Mouse (Mus musculus) cerebellum, adult (tissue): Measurements from ENCODE around the gene Cuta.
A peak's percentile ranks its signal among the peaks of the same experiment; 100 is the strongest.
"Not testable (repeated sequence)": the region's sequence is repeated elsewhere in the genome, so short reads cannot be mapped to it uniquely, and the experiment has no call there.

Experiments
- ATAC-seq: cut with Nextera tagmentation; 2 replicates; pipeline ENCODE4 v1.9.2; 2017; ENCODE audit warnings: mild to moderate bottlenecking, moderate library complexity, mixed read lengths; ENCODE audit not compliant: insufficient number of reproducible peaks, low FRiP score, low TSS enrichment

The Cuta gene

GRCm38 (mm10) chr17:26937883-26938695 is 1.3 kb downstream of the Cuta start:
- ATAC-seq = no peak

- ATAC-seq = no peak
Measured at GRCm38 (mm10) chr17:26936921-26937695, 2.3 kb downstream of the Cuta start.

DNA sequence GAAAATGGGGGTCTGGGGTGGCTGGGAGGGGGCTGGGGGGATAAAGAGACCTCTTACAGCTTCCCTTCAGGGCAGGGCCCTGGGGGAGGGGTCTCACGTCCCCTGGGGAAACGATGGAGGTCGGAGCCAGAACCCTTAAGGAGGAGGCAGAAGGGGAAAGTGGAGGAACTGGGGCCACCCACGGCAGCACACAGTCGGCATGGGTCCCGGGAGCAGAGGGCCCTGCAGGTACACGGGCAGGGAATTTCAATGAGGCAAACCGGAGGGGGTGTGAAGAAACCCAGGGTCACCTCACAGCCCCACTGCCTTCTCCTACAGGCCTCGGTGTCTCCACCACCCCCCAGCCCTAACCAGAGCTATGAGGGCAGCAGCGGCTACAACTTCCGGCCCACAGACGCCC is 2.9 kb downstream of the Cuta start:
- ATAC-seq = no peak

- ATAC-seq = no peak
Measured at GRCm38 (mm10) chr17:26935027-26935426, 4.3 kb downstream of the Cuta start.

DNA sequence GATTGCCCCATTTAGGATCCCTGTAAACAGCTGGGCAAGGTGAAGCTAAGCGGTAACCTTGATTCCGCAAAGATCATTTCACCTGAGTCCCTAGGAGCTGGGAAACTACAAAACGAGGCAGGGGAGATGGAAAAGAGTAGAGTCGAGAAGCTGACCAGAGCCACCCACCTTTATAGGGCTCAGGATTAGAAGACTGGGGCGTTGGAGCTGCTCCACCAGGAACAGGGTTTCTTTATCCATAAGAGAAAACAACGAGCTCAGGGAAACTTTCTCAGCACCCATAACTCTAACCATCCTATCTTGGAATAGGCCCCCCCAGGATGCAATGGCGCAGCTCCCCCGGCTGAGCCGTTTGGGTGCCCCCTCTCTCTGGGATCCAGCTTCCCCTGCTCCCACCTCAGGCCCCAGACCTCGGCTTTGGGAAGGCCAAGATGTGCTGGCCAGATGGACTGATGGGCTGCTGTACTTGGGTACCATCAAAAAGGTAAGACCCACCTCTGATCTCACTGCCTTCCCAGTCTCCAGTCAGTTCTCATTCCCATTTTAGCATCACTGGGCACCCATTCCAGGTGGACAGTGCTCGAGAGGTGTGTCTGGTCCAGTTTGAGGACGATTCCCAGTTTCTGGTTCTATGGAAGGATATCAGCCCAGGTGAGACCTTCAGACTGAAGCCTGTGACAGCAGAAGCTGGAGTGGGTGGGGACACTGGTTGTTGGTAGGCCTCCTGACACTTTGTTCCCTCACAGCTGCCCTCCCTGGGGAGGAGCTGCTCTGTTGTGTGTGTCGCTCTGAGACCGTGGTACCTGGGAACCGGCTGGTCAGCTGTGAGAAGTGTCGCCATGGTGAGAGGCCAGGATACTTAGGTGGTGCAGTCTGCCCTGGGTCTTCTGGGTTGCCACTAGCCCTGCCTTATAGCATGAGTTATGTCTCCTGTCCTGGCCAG is 5.2 kb downstream of the Cuta start:
- ATAC-seq = no peak

GRCm38 (mm10) chr17:26933419-26933818 is 6.0 kb downstream of the Cuta start:
- no peak; the same call in 1 of the 2 replicates for ATAC-seq

GRCm38 (mm10) chr17:26932839-26933398 is 6.5 kb downstream of the Cuta start, which contains the start of gene Phf1:
TSS of gene Phf1 (plus strand) at chr17:26933052.
- peak; percentile 60; the same call in 1 of the 2 replicates for ATAC-seq

- not testable (repeated sequence) for ATAC-seq
Measured at GRCm38 (mm10) chr17:26931795-26932194, 7.6 kb downstream of the Cuta start.

- not testable (repeated sequence) for ATAC-seq
Measured at GRCm38 (mm10) chr17:26925414-26925813, 14.0 kb downstream of the Cuta start.

- not testable (repeated sequence) for ATAC-seq
Measured at GRCm38 (mm10) chr17:26922368-26922767, 17.0 kb downstream of the Cuta start.

GRCm38 (mm10) chr17:26919516-26919915 is 19.9 kb downstream of the Cuta start:
- ATAC-seq = not testable (repeated sequence)

DNA sequence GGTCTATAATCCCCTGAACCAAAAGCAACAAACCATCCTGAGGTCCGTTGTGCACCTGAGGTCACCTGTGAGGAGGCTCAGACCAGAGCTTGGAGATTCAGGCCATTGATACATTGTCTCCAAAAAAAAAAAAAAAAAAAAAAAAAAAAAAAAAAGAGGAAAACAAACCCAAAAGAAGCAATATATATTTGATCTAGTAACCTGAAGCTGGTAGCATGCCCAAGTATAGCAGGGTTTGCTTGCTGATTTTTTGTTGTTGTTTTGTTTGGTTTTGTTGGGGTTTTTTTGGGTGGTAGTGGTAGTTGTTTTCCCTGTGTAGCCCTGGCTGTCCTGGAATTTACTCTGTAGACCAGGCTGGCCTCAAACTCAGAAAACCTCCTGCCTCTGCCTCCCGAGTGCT is 21.0 kb downstream of the Cuta start:
- ATAC-seq = no peak

DNA sequence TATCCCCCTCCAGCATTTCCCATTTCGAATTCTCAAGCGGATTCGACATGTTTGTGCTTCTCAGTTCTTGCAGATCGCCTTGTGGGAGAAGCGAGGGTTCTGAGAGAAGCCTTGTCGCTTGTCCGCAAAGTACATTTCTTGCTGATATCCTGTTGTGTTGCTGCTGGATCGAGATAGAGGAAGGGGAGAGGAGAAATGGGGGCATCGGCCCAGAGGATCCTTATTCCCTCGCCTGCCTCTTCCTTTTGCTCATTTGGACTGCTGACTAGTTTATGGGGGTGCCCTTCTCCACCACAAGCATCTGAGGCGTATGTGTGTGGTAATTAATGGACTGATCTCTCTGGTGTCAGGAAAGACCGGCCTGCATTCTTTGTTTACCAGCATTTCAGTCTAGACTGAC is 21.8 kb downstream of the Cuta start:
- ATAC-seq = not testable (repeated sequence)

DNA sequence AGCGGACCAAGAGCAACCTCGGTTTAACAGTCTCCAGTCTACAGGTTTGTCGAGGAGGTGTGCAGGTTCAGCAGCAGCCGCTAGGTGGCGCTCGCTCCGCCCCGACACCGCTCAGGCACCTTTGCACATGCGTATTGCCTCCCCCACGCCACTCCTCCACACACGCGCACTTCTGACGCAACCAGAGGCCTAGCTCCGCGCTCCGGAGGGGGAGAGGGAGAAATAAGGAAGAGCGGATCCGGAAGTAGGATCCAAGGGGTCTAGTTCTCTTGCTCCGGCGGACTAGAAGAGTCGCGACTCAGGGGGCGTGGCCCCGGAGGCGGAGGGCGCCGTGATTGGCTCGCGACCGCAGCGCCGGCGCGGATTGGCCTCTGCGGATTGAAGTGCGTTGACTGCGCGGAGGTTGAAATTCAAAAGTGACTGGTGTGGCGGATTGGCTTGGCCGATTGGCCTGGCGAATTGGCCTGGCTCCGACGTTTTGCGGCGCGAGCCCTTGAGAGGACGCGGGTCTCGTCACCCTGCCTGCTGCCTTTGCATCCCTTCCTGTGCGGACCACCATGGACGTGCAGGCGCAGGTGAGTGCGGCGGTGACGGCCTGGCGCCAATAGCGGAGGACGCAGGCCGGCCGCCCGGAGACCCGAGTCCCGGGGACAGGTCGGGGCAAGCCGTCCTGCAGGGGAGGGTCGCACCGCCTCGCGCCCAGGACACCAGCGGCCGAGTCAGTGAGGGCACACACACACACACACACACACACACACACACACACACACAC is 22.5 kb downstream of the Cuta start, which contains the start of gene Kifc5b:
Kifc5b (plus strand) TSS at position 381 of the 772 bp plus-strand sequence.
- ATAC-seq = peak; percentile 98

- no peak for ATAC-seq
Measured at GRCm38 (mm10) chr17:26915248-26915647, 24.1 kb downstream of the Cuta start.

DNA sequence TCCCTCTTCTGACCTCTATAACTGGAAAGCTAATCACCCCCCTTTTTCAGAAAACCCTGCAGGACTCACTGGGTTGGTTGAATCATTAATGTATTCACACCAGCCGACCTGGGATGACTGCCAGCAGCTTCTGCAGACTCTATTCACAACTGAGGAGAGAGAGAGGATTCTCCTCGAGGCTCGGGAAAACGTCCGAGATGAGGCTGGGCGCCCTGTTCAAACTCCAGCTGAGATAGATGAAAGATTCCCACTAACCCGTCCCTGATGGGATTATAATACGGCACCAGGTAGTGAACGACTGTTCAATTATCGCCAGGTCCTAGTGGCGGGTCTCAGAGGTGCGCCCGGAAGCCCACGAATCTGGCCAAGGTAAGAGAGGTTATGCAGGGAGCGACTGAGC is 31.9 kb downstream of the Cuta start:
- ATAC-seq = not testable (repeated sequence)

GRCm38 (mm10) chr17:26904320-26904719 is 35.0 kb downstream of the Cuta start:
- no peak for ATAC-seq

DNA sequence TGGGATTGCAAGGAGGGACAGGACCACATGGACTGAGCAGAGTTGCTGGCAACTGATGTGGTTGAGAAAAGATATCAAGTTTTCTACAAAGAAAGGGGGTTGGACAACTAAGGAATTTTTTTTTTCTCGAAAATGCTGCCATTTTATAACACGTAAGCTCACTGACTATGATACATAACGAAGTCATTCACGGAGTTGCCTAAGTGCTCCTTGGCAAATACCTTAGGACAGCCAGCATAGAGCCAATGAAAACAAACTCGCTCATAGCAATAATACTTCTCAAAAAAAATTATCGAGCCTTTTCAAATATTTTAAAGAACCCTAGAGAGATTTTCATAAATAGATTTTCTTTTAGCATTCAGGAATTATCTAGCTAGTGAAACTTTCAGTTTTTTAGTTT is 38.5 kb downstream of the Cuta start:
- ATAC-seq = no peak

- peak; percentile 31; the same call in 1 of the 2 replicates for ATAC-seq
Measured at GRCm38 (mm10) chr17:26895578-26895977, 43.8 kb downstream of the Cuta start.
